Mouse (Mus musculus) ES-E14 (cell line): ENCODE measurements around the gene Nkx2-3.

Source experiments
- CHD2 ChIP-seq: IDR thresholded peaks from 2 replicates; pipeline ENCODE4 v1.6.1; 2014; ENCODE audit warnings: mild to moderate bottlenecking, low read depth, low read length, inconsistent platforms
- HCFC1 ChIP-seq: IDR thresholded peaks from 2 replicates; pipeline ENCODE4 v1.6.1; 2012; ENCODE audit warnings: low read length, inconsistent platforms, borderline replicate concordance; ENCODE audit not compliant: insufficient read depth
- ZC3H11A ChIP-seq: IDR thresholded peaks from 2 replicates; pipeline ENCODE4 v1.6.1; 2012; ENCODE audit warnings: low read depth, mild to moderate bottlenecking, inconsistent platforms, low read length, borderline replicate concordance

DNA sequence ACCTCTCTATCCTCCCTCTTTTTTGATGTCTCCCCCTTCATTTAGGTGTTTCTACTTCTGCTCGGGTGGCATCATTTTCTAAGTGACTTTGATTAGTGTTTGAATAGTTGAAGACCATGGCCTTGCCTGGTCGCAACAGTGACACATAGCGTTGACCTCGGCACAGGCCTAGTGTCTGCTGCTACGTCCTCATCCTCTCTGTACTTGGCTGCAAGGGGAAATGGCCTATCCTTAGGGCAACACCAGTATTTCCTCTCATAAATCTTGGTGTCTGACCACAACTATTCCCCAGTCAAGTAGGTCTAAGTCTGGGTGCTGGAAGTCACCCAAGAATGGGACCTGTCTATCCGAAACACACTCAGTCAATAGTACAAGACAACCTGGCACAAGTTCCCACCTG lies 47.5 kb downstream of the Nkx2-3 start:
- TF ChIP-seq CHD2 (no peak), ZC3H11A (no peak), HCFC1 (no peak)
